Mouse (Mus musculus): ENCODE measurements around the gene Ghrh.

- TF ChIP-seq CTCF (IDR thresholded peaks at IDR 0.05; ENCODE audit: borderline replicate concordance, extremely low read depth, insufficient read depth, insufficient read length) (no peak), POLR2A (IDR thresholded peaks at IDR 0.05; ENCODE audit: borderline replicate concordance, extremely low read depth, insufficient read depth, insufficient read length, poor library complexity, severe bottlenecking) (no peak)
These were observed 7.0 kb downstream of the Ghrh start for GRCm38 (mm10) chr2:157340221-157340741.

Measured in brain, embryonic 14.5 days (tissue).